Comparison of ENCODE assay signal across 26 mouse cellular contexts in genomic region chr10:46534456-46534855, GRCm38 (mm10).
DNase-seq lines count a peak whose midpoint lies in the region; ATAC-seq and TF ChIP-seq lines count a peak whose summit lies in the region.
"Had no signal": no experiment of that assay in that cellular context is flagged by ENCODE, and none has a peak within 500 bp of the region (broad histone marks: within the 10 kb centered on the region; RNA-seq: fewer than 3 reads in every experiment).

No protein-coding gene starts in this region.

- no peak overlapping the region for H3K9ac ChIP-seq in hindbrain, embryonic 16.5 days (ENCODE audit: low read depth, low read length)
- no peak overlapping the region for H3K9ac ChIP-seq in hindbrain, embryonic 14.5 days
- H3K9ac ChIP-seq: embryonic facial prominence, embryonic 13.5 days; embryonic facial prominence, embryonic 15.5 days; forebrain, embryonic 13.5 days had no signal

- H3K4me2 ChIP-seq in hindbrain, embryonic 16.5 days (ENCODE audit: low read length), result no peak overlapping the region
- H3K4me2 ChIP-seq in hindbrain, embryonic 14.5 days (replicated peaks), result no peak overlapping the region
- H3K4me2 ChIP-seq: embryonic facial prominence, embryonic 13.5 days; embryonic facial prominence, embryonic 15.5 days; forebrain, embryonic 13.5 days had no signal

- no peak overlapping the region for H3K4me3 ChIP-seq in cerebellum, adult 2 months (replicated peaks; ENCODE audit: insufficient read depth, low read depth, low read length)
- no peak overlapping the region for H3K4me3 ChIP-seq in hindbrain, embryonic 16.5 days (ENCODE audit: low read length)
- no peak overlapping the region for H3K4me3 ChIP-seq in hindbrain, embryonic 14.5 days (replicated peaks; ENCODE audit: low read length)
- H3K4me3 ChIP-seq: embryonic facial prominence, embryonic 13.5 days; embryonic facial prominence, embryonic 15.5 days; erythroblast, embryonic 14.5 days; forebrain, embryonic 13.5 days had no signal

- H3K27ac ChIP-seq in cerebellum, adult 2 months (ENCODE audit: insufficient read depth, low read length), result no peak overlapping the region
- no peak overlapping the region for H3K27ac ChIP-seq in hindbrain, embryonic 16.5 days (ENCODE audit: low read depth, low read length)
- H3K27ac ChIP-seq in hindbrain, embryonic 14.5 days, result no peak overlapping the region
- H3K27ac ChIP-seq: embryonic facial prominence, embryonic 13.5 days; embryonic facial prominence, embryonic 15.5 days; forebrain, embryonic 13.5 days had no signal

- no peak for TF ChIP-seq CTCF in cerebellum, adult 2 months (IDR thresholded peaks at IDR 0.05; ENCODE audit: borderline replicate concordance, insufficient read depth, low read depth, low read length)
- TF ChIP-seq CTCF in brain, embryonic 14.5 days (IDR thresholded peaks at IDR 0.05; ENCODE audit: borderline replicate concordance, extremely low read depth, insufficient read depth, insufficient read length), result no peak

- peak; percentile 67; the same call in 1 of the 2 replicates for ATAC-seq in hindbrain, embryonic 16.5 days
- no peak for ATAC-seq in hindbrain, embryonic 14.5 days (ENCODE audit: low FRiP score)
- ATAC-seq: activated CD4-positive, CD25-positive, alpha-beta regulatory T cell, adult 4 months; CD4-positive, CD25-positive, alpha-beta regulatory T cell, adult 4 months; forebrain, embryonic 13.5 days; forebrain, embryonic 16.5 days; Patski had no signal

- H3K4me1 ChIP-seq in cerebellum, adult 2 months (ENCODE audit: control insufficient read depth, insufficient read depth, low read length), result no peaks in the 10 kb centered on the region
- no peaks in the 10 kb centered on the region for H3K4me1 ChIP-seq in hindbrain, embryonic 16.5 days (ENCODE audit: control insufficient read depth, insufficient read depth, low read depth, low read length)
- H3K4me1 ChIP-seq in hindbrain, embryonic 14.5 days (replicated peaks; ENCODE audit: control insufficient read depth, insufficient read depth, low read length), result no peaks in the 10 kb centered on the region
- H3K4me1 ChIP-seq: embryonic facial prominence, embryonic 13.5 days; embryonic facial prominence, embryonic 15.5 days; forebrain, embryonic 13.5 days had no signal

- no peaks in the 10 kb centered on the region for H3K36me3 ChIP-seq in hindbrain, embryonic 16.5 days (ENCODE audit: control insufficient read depth, insufficient read depth, low read length)
- no peaks in the 10 kb centered on the region for H3K36me3 ChIP-seq in hindbrain, embryonic 14.5 days (replicated peaks; ENCODE audit: control insufficient read depth, insufficient read depth)
- H3K36me3 ChIP-seq: embryonic facial prominence, embryonic 13.5 days; embryonic facial prominence, embryonic 15.5 days; G1E had no signal

- WGBS in cerebellum, adult 2 months, result 53% methylated on average over 1 of the region's 1 CpGs
- WGBS in hindbrain, embryonic 16.5 days, result 78% methylated on average over 1 of the region's 1 CpGs
- WGBS in hindbrain, embryonic 14.5 days, result 91% methylated on average over 1 of the region's 1 CpGs

- DNase-seq in cerebellum, postnatal 10 days, result peak; percentile 25 to 70
- no peak for DNase-seq in cerebellum, adult 2 months
- DNase-seq in hindbrain, embryonic 14.5 days (ENCODE audit: low spot score), result no peak
- DNase-seq in left cerebral cortex, postnatal 4 days, result peak; percentile 69
- DNase-seq in left cerebral cortex, postnatal 36 days (ENCODE audit: low spot score in 2 of 2), result no peak
- DNase-seq in brain, embryonic 14.5 days (ENCODE audit: low read depth), result peak; percentile 31
- DNase-seq: adrenal gland, adult 8-10 months; adrenal gland, postnatal 14 days; adrenal gland, postnatal 36 days; B cell, adult 2 months; cerebellum, adult 11 months; cerebellum, adult 18-20 months; cerebellum, adult 9-10 months; cerebellum, postnatal 36 days; embryo, embryonic 11 days had no signal

- intact Hi-C loops in left cerebral cortex, postnatal 4 days (cut with DNase I), result no loop called here
- intact Hi-C loops in left cerebral cortex, postnatal 36 days (cut with DNase I), result no loop called here

- H3K9me3 ChIP-seq in hindbrain, embryonic 16.5 days (ENCODE audit: control insufficient read depth, low read length), result no peaks in the 10 kb centered on the region
- no peaks in the 10 kb centered on the region for H3K9me3 ChIP-seq in hindbrain, embryonic 14.5 days (ENCODE audit: control insufficient read depth, low read length)
- H3K9me3 ChIP-seq: embryonic facial prominence, embryonic 13.5 days; embryonic facial prominence, embryonic 15.5 days; forebrain, embryonic 13.5 days; G1E had no signal

- TF ChIP-seq POLR2A in cerebellum, adult 2 months (IDR thresholded peaks at IDR 0.05; ENCODE audit: borderline replicate concordance, insufficient read depth, low read length), result no peak
- no peak for TF ChIP-seq POLR2A in brain, embryonic 14.5 days (IDR thresholded peaks at IDR 0.05; ENCODE audit: borderline replicate concordance, extremely low read depth, insufficient read depth, insufficient read length, poor library complexity, severe bottlenecking)

- no peaks in the 10 kb centered on the region for H3K27me3 ChIP-seq in cerebellum, adult 2 months (ENCODE audit: control insufficient read depth, insufficient read depth, low read length)
- no peaks in the 10 kb centered on the region for H3K27me3 ChIP-seq in hindbrain, embryonic 16.5 days (replicated peaks; ENCODE audit: control insufficient read depth, insufficient read depth, low read length)
- no peaks in the 10 kb centered on the region for H3K27me3 ChIP-seq in hindbrain, embryonic 14.5 days (ENCODE audit: control insufficient read depth, insufficient read depth, low read length)
- H3K27me3 ChIP-seq: CH12.LX; embryonic facial prominence, embryonic 13.5 days; embryonic facial prominence, embryonic 15.5 days; forebrain, embryonic 13.5 days; Patski had no signal

Comparison
In these comparisons a context has a peak if more than half of its experiments do, and no peak if none do; other contexts are left out.
1. DNase-seq: peak in cerebellum, postnatal 10 days (2 of 2), left cerebral cortex, postnatal 4 days (single experiment) and brain, embryonic 14.5 days (single experiment); none in cerebellum, adult 2 months (0 of 2), hindbrain, embryonic 14.5 days (single experiment) and left cerebral cortex, postnatal 36 days (0 of 2).